ENCODE assay signal across 30 mouse cellular contexts in the genomic region with DNA sequence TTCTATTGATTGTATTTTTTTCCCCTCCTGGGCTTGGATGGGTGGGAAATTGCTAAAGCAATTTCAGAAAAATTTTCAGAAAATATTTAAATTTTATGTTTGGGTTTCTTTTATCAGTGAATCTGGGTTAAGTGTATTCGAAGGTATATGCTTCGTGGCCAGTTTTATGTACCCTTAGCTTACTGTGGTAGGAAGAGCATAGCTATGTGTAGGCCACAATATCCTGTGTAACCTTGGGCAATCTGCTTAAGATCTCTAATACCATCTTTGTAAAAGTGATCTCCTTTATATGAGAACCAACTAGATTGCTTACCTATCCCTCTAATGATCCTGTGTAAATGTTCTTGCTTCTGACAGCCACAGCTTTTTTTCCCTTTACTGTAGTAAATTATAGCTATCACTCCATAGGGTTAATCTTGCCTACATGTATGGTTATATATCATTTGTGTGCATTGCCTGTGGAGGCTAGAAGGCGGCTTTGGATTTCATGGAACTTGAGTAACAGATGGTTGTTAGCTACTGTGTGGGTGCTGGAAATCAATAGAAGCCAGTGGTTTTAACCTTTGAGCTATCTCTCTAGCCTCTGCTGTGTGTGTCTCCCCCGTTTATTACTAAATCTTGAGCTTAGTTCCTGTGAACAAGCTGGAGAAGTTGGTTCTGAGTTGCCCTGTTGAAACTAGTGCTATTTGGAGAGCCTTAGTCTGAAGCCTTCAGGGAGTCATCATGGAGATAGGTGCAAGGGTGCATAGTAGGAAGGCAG. TPM values are rescaled to one million over a fixed set of nuclear protein-coding genes. Genes with fewer than 3 reads are reported as not detected.
DNase-seq lines count a peak whose midpoint lies in the region; ATAC-seq and TF ChIP-seq lines count a peak whose summit lies in the region.
"Had no signal": no experiment of that assay in that cellular context is flagged by ENCODE, and none has a peak within 500 bp of the region (broad histone marks: within the 10 kb centered on the region; RNA-seq: fewer than 3 reads in every experiment).

No protein-coding gene starts in this region.

- WGBS in embryonic facial prominence, embryonic 15.5 days = 78% methylated on average over 4 of the region's 4 CpGs
- 95% methylated on average over 4 of the region's 4 CpGs for WGBS in embryonic facial prominence, embryonic 10.5 days
- 44% methylated on average over 4 of the region's 4 CpGs for WGBS in liver, adult 2 months
- 79% methylated on average over 4 of the region's 4 CpGs for WGBS in liver, embryonic 11.5 days
- 62% methylated on average over 4 of the region's 4 CpGs for WGBS in liver, embryonic 16.5 days (ENCODE audit: insufficient replicate concordance)

- DNase-seq in embryonic facial prominence, embryonic 10.5 days (ENCODE audit: low spot score) = no peak
- DNase-seq in liver, adult 2 months (ENCODE audit: extremely low read depth, low read depth, low spot score) = peak; percentile 62
- DNase-seq in liver, embryonic 11.5 days (ENCODE audit: low spot score) = no peak
- DNase-seq in CD4-positive, CD25-positive, alpha-beta regulatory T cell, adult 2 months (ENCODE audit: low read depth, low spot score) = peak; percentile 19
- DNase-seq in layer of hippocampus, adult 2 months (ENCODE audit: low spot score in 2 of 2) = no peak
- no peak for DNase-seq in cerebellum, adult 11-12 months
- DNase-seq: adrenal gland, adult 8-10 months; cerebellum, adult 9-10 months; embryo, embryonic 11 days; forebrain, postnatal 0 days; gastrocnemius, postnatal 25 days; heart, adult 18-20 months; heart, postnatal 14 days; kidney, postnatal 14 days; lung, adult 18-20 months; lung, postnatal 14 days; right cerebral cortex, postnatal 25 days had no signal

- TF ChIP-seq CTCF in liver, adult 2 months (IDR thresholded peaks at IDR 0.05; ENCODE audit: low read depth, low read length) = no peak
- TF ChIP-seq CTCF in layer of hippocampus, adult 2 months (conservative IDR thresholded peaks at IDR 0.05) = no peak

- no peaks in the 10 kb centered on the region for H3K27me3 ChIP-seq in embryonic facial prominence, embryonic 15.5 days
- no peaks in the 10 kb centered on the region for H3K27me3 ChIP-seq in embryonic facial prominence, embryonic 10.5 days (replicated peaks; ENCODE audit: low read depth, poor library complexity, severe bottlenecking)
- H3K27me3 ChIP-seq in liver, adult 2 months (ENCODE audit: control insufficient read depth, insufficient read depth, low read length) = no peaks in the 10 kb centered on the region
- no peaks in the 10 kb centered on the region for H3K27me3 ChIP-seq in liver, embryonic 11.5 days (replicated peaks; ENCODE audit: control insufficient read depth, insufficient read depth, low read length)
- H3K27me3 ChIP-seq in liver, embryonic 16.5 days (ENCODE audit: control insufficient read depth, insufficient read depth, low read depth, low read length) = no peaks in the 10 kb centered on the region
- H3K27me3 ChIP-seq: CH12.LX; embryonic facial prominence, embryonic 13.5 days; forebrain, embryonic 12.5 days; heart, embryonic 13.5 days; hindbrain, embryonic 15.5 days; limb, embryonic 12.5 days; midbrain, embryonic 15.5 days; stomach, embryonic 15.5 days had no signal

- 0 out of 2 replicates have a peak overlapping the region, but pooled peaks have one; percentile 48 for H3K27ac ChIP-seq in embryonic facial prominence, embryonic 15.5 days (replicated peaks)
- no peak overlapping the region for H3K27ac ChIP-seq in embryonic facial prominence, embryonic 10.5 days (replicated peaks)
- peak overlapping the region; percentile 58 for H3K27ac ChIP-seq in liver, adult 2 months (replicated peaks; ENCODE audit: insufficient read depth, low read depth, low read length)
- no peak overlapping the region for H3K27ac ChIP-seq in liver, embryonic 11.5 days (ENCODE audit: low read depth, low read length)
- H3K27ac ChIP-seq in liver, embryonic 16.5 days (ENCODE audit: low read length) = no peak overlapping the region
- H3K27ac ChIP-seq in layer of hippocampus, adult 2 months = no peak overlapping the region
- H3K27ac ChIP-seq: forebrain, embryonic 12.5 days; heart, embryonic 13.5 days; hindbrain, embryonic 10.5 days; hindbrain, embryonic 15.5 days; left cerebral cortex, adult 2 months; limb, embryonic 12.5 days; midbrain, embryonic 10.5 days; midbrain, embryonic 15.5 days; stomach, embryonic 15.5 days had no signal

- no peak for ATAC-seq in embryonic facial prominence, embryonic 15.5 days (ENCODE audit: insufficient number of reproducible peaks, low FRiP score, low TSS enrichment, low read depth)
- ATAC-seq in liver, embryonic 11.5 days (replicated peaks; ENCODE audit: low FRiP score) = no peak
- ATAC-seq in liver, embryonic 16.5 days (ENCODE audit: low read depth) = peak; percentile 62
- ATAC-seq: forebrain, postnatal 0 days; midbrain, embryonic 15.5 days had no signal

- H3K4me3 ChIP-seq in embryonic facial prominence, embryonic 15.5 days (replicated peaks) = no peak overlapping the region
- H3K4me3 ChIP-seq in embryonic facial prominence, embryonic 10.5 days = no peak overlapping the region
- no peak overlapping the region for H3K4me3 ChIP-seq in liver, adult 2 months (ENCODE audit: insufficient read depth, low read depth, low read length)
- no peak overlapping the region for H3K4me3 ChIP-seq in liver, embryonic 11.5 days (ENCODE audit: low read depth, low read length)
- H3K4me3 ChIP-seq in liver, embryonic 16.5 days (ENCODE audit: low read depth, low read length) = no peak overlapping the region
- no peak overlapping the region for H3K4me3 ChIP-seq in layer of hippocampus, adult 2 months
- H3K4me3 ChIP-seq: embryonic facial prominence, embryonic 13.5 days; forebrain, embryonic 12.5 days; heart, embryonic 13.5 days; hindbrain, embryonic 10.5 days; hindbrain, embryonic 15.5 days; left cerebral cortex, adult 2 months; limb, embryonic 12.5 days; midbrain, embryonic 10.5 days; midbrain, embryonic 15.5 days; stomach, embryonic 15.5 days had no signal

- no peaks in the 10 kb centered on the region for H3K9me3 ChIP-seq in embryonic facial prominence, embryonic 15.5 days (replicated peaks)
- H3K9me3 ChIP-seq in embryonic facial prominence, embryonic 10.5 days = no peaks in the 10 kb centered on the region
- H3K9me3 ChIP-seq in liver, embryonic 11.5 days (ENCODE audit: control insufficient read depth, low read length) = no peaks in the 10 kb centered on the region
- no peaks in the 10 kb centered on the region for H3K9me3 ChIP-seq in liver, embryonic 16.5 days (replicated peaks; ENCODE audit: control insufficient read depth, low read length)
- H3K9me3 ChIP-seq: embryonic facial prominence, embryonic 13.5 days; forebrain, embryonic 12.5 days; heart, embryonic 13.5 days; hindbrain, embryonic 10.5 days; hindbrain, embryonic 15.5 days; limb, embryonic 12.5 days; midbrain, embryonic 10.5 days; midbrain, embryonic 15.5 days; stomach, embryonic 15.5 days had no signal

- H3K36me3 ChIP-seq in embryonic facial prominence, embryonic 15.5 days = peaks cover 19% of the 10 kb centered on the region
- H3K36me3 ChIP-seq in embryonic facial prominence, embryonic 10.5 days (replicated peaks) = peaks cover 88% of the 10 kb centered on the region
- H3K36me3 ChIP-seq in liver, adult 2 months (ENCODE audit: control insufficient read depth, insufficient read depth, low read length) = peaks cover 53% of the 10 kb centered on the region
- peaks cover 16% of the 10 kb centered on the region for H3K36me3 ChIP-seq in liver, embryonic 11.5 days (ENCODE audit: control insufficient read depth, insufficient read depth, low read length)
- H3K36me3 ChIP-seq in liver, embryonic 16.5 days (ENCODE audit: control insufficient read depth, insufficient read depth) = peaks cover 29% of the 10 kb centered on the region

- H3K4me1 ChIP-seq in embryonic facial prominence, embryonic 15.5 days = peaks cover 12% of the 10 kb centered on the region
- no peaks in the 10 kb centered on the region for H3K4me1 ChIP-seq in embryonic facial prominence, embryonic 10.5 days
- peaks cover 19% of the 10 kb centered on the region for H3K4me1 ChIP-seq in liver, adult 2 months (ENCODE audit: control insufficient read depth, insufficient read depth, low read length)
- peaks cover 6% of the 10 kb centered on the region for H3K4me1 ChIP-seq in liver, embryonic 11.5 days (replicated peaks; ENCODE audit: control insufficient read depth, insufficient read depth, low read length)
- H3K4me1 ChIP-seq in liver, embryonic 16.5 days (ENCODE audit: control insufficient read depth, low read depth, low read length) = peaks cover 3% of the 10 kb centered on the region
- H3K4me1 ChIP-seq: hindbrain, embryonic 10.5 days; midbrain, embryonic 10.5 days had no signal

- H3K4me2 ChIP-seq in embryonic facial prominence, embryonic 15.5 days (replicated peaks) = no peak overlapping the region
- no peak overlapping the region for H3K4me2 ChIP-seq in liver, embryonic 11.5 days
- H3K4me2 ChIP-seq in liver, embryonic 16.5 days (ENCODE audit: low read depth, low read length) = no peak overlapping the region
- H3K4me2 ChIP-seq: embryonic facial prominence, embryonic 13.5 days; forebrain, embryonic 12.5 days; heart, embryonic 13.5 days; hindbrain, embryonic 15.5 days; limb, embryonic 12.5 days; midbrain, embryonic 15.5 days; stomach, embryonic 15.5 days had no signal

- TF ChIP-seq POLR2A in liver, adult 2 months (IDR thresholded peaks at IDR 0.05; ENCODE audit: extremely low read depth, insufficient read depth, low read length) = no peak

- H3K9ac ChIP-seq in embryonic facial prominence, embryonic 15.5 days = no peak overlapping the region
- H3K9ac ChIP-seq in liver, adult 2 months (ENCODE audit: low read depth, low read length) = no peak overlapping the region
- H3K9ac ChIP-seq in liver, embryonic 11.5 days (ENCODE audit: low read depth, low read length) = no peak overlapping the region
- no peak overlapping the region for H3K9ac ChIP-seq in liver, embryonic 16.5 days (ENCODE audit: low read depth, low read length)
- H3K9ac ChIP-seq: embryonic facial prominence, embryonic 13.5 days; forebrain, embryonic 12.5 days; forebrain, postnatal 0 days; heart, embryonic 13.5 days; hindbrain, embryonic 15.5 days; limb, embryonic 12.5 days; midbrain, embryonic 15.5 days; stomach, embryonic 15.5 days had no signal

- H3K79me2 ChIP-seq in liver, adult 2 months (ENCODE audit: control insufficient read depth, insufficient read depth, low read length) = peaks cover 26% of the 10 kb centered on the region

RNA-seq across cellular contexts. Expression of a gene that starts 18.6 kb away (rescaled TPM):
- 21.6 and 22.8 TPM in 2 replicates for polyA plus RNA-seq in embryonic facial prominence, embryonic 15.5 days (2015; fragmentation: Nextera tagmentation; extraction: Ambion mirVana)
- 19.2 and 19.9 TPM in 2 replicates for polyA plus RNA-seq in embryonic facial prominence, embryonic 10.5 days (2016; fragmentation: Nextera tagmentation; extraction: Ambion mirVana)
- total RNA-seq in liver, adult 2 months (2014; rRNA removed) = 33.8 and 41.1 TPM in 2 replicates
- 8.9 and 11.1 TPM in 2 replicates for polyA plus RNA-seq in liver, adult 2 months (2012; rRNA removed)
- polyA plus RNA-seq in liver, embryonic 11.5 days (2014; fragmentation: Nextera tagmentation; extraction: Ambion mirVana) = 12.5 and 13.8 TPM in 2 replicates
- 10.9 TPM in 2 replicates for polyA plus RNA-seq in liver, embryonic 16.5 days (2015; fragmentation: Nextera tagmentation; extraction: Ambion mirVana)
- total RNA-seq in layer of hippocampus, adult 2 months (2021) = 100 to 1,000 TPM; 103 to 107 TPM

RNA-seq across cellular contexts. Expression of a gene that starts 56.4 kb away (rescaled TPM):
- polyA plus RNA-seq in embryonic facial prominence, embryonic 15.5 days (2015; fragmentation: Nextera tagmentation; extraction: Ambion mirVana) = 28.4 and 34.5 TPM in 2 replicates
- 29.2 and 31.6 TPM in 2 replicates for polyA plus RNA-seq in embryonic facial prominence, embryonic 10.5 days (2016; fragmentation: Nextera tagmentation; extraction: Ambion mirVana)
- 41.5 and 50.0 TPM in 2 replicates for total RNA-seq in liver, adult 2 months (2014; rRNA removed)
- 10.6 and 12.5 TPM in 2 replicates for polyA plus RNA-seq in liver, adult 2 months (2012; rRNA removed)
- polyA plus RNA-seq in liver, embryonic 11.5 days (2014; fragmentation: Nextera tagmentation; extraction: Ambion mirVana) = 34.6 and 43.3 TPM in 2 replicates
- polyA plus RNA-seq in liver, embryonic 16.5 days (2015; fragmentation: Nextera tagmentation; extraction: Ambion mirVana) = 22.4 and 22.6 TPM in 2 replicates
- total RNA-seq in layer of hippocampus, adult 2 months (2021) = 100 to 1,000 TPM; 163 to 168 TPM

Comparison
In these comparisons a context has a peak if more than half of its experiments do, and no peak if none do; other contexts are left out.
1. H3K27ac ChIP-seq: peak in embryonic facial prominence, embryonic 15.5 days (single experiment) and liver, adult 2 months (single experiment); none in embryonic facial prominence, embryonic 10.5 days (single experiment), liver, embryonic 11.5 days (single experiment), liver, embryonic 16.5 days (single experiment) and layer of hippocampus, adult 2 months (single experiment).
2. DNase-seq: peak in liver, adult 2 months (single experiment) and CD4-positive, CD25-positive, alpha-beta regulatory T cell, adult 2 months (single experiment); none in embryonic facial prominence, embryonic 10.5 days (single experiment), liver, embryonic 11.5 days (single experiment), layer of hippocampus, adult 2 months (0 of 2) and cerebellum, adult 11-12 months (single experiment).